Mouse (Mus musculus) lung, postnatal 14 days (tissue): Measurements from ENCODE around the gene Cyba.

ENCODE experiments used
- DNase-seq: peaks from one replicate; pipeline ENCODE4 v3.0.0; 2021

Gene Cyba

DNA sequence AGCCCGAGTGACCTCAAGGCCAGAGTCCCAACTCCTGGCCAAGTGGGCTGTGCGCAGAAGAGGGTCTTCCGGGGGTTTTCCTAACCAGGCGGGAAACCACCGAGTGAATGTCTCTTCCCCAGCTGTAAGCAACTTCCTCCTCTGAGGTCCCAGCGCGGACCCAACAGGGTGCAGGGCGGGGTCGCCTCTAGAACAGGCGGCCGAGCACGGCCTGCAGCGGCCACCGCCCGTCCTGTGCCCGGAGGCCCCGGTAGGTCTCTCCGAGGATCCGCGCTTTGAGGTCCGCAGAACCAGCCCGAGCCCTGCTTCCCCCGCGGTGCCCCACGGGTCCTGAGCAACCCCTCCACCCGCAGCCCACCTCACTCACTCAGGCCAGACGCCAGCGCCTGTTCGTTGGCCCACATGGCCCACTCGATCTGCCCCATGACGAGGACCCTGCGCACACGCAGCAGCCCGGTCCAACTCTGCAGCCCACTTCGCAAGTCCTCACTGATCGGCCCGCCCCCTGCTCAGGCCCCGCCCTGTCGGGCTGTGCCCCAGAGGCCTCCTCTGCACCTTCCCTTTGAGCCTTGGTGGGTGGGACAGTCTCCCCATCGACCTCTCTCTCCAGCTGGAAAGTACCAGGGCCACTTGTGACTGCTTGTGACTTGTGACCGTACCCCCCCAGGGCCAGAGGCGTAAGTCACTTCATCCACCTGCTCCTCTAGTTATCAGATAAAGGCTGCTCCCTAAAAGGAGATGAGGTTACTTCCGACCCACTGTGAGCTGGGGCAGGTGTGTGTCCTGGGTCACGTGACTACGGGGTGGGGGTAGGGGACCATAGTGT is at the start of gene Cyba:
Gene Cyba (minus strand): TSS at position 488 of the 826 bp plus-strand sequence.
- DNase-seq: peak; percentile 86

DNA sequence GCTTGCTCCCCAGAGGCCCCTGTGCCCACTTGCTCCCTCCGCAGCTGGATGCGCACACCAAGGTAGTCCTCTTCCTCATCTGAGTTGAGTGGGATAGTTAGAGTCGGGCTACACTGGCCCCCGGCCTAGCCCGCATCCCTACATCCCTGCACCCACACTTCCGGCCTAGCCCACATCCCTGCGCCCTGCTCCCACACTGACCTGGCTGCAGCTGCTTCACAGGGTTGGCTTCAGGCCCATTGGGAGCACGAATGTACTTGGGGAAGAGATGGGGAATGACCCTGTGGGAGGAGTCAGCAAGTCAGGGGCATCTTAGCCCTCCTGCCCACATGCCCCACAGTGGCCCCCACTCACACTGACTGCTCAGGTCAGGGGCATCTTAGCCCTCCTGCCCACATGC is 49.7 kb upstream of the Cyba start:
- no peak for DNase-seq

DNA sequence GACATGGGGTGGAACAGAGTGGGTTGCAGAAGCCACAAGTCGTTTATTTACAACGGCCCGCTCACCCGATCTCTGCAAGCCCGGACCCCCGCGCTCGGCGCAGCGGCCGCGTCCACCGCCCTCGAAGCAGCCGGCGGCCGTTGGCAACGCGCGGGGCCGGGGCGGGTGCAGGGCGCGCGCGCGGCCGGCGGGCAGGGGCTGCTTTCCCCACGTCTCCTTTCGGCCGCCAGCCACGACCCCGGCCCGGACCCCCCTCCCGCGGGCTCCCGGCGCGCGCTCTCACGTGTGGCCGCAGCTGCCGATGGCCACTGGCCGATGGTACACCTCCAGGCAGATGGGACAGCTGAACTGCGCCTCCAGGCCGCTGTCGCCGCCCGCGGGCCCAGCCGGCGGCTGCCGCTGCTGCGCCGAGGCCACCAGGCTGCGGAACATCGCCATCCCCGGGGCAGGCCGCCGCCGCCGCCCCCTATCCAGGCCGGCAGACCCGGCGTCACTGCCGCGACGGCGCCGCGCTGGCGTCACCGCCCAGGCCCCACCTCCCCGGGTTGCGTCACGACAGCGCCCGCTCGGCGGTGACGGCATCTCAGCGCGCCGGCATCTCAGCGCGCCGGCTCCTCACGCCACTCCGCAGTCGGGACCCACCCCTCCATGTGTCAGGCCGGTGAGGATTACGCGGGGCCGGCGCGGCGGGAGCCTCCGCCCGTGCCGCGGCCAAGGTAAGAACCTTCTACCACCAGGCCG is 43.0 kb upstream of the Cyba start, which contains the start of the genes Rnf166 and Ctu2:
Gene Rnf166 (minus strand): TSS at position 485 of the 741 bp plus-strand sequence.
Gene Ctu2 (plus strand): TSS at position 564 of the 741 bp plus-strand sequence.
- peak; percentile 95 for DNase-seq

DNA sequence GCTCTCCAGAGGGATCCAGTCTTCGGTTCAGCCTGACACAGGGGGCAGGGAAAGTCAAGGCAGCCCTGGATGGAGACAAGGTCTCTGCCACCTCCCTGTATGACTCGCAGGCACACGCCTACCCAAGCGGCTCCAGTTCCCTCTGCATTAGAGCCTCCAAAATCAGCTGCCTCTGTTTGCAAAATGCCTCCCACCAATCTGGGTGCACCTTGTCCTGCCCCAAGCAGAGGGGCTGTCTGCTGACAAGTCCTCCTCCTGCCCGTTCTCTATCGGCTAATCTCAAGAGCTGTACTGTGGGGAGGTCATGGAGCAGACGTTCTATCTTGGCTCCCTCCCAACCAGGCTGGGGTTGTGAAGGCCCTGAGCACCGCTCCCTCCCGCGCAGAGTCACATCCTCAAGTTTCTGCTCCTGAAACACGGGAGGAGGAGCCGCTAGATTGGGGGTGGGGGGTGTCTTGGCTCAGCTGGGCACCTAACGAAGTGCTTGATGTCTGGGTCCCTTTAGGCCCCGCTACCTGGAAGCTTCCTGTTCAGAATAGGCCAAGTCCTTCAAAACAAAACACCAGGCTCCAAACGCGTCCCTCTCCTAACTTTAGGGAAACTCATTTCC is 42.3 kb upstream of the Cyba start:
- peak; percentile 40 for DNase-seq

DNA sequence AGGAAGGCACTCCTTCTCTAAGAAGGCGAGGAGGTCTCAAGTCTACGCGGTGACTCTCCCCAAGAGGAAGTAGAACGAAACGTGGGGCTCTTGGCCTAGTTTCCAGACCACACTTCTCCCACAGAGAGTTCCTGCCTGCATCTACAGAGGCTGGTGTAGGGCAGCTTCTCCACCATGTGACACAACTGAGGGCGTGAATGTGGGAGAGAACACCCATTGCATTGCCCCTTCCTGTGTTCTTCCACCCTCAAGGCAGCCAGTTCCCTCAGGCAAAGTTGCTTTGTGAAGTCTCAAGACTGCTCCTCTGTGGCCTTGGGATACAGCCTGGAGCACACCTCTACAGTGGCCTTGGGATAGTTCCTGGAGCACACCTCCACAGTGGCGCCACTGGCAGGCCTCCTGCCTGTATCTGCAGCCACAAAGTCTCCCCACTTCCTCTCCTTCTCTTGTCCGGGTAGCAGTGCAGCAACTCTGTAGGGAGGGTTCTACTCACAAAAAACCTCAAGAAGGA is 41.2 kb upstream of the Cyba start:
- DNase-seq: no peak

DNA sequence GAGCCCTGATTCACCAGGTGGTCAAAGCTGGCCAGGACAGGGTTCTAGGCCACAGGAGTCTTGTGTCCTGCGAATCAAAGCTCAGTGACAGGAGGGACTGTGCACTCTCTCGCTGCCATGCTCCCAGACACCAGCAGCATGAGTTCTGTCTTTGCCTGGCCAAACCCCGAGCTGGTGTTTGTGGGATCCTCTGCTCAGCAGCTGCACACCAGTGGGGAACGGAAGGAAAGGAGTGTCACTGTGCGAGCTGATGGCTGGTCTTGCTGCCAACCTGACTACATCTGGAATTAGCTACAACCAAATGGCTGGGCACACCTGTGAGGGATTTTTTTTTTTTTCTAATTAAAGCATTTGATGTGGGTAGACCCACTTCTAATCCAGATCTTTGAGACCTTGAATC is 38.0 kb upstream of the Cyba start:
- no peak for DNase-seq

DNA sequence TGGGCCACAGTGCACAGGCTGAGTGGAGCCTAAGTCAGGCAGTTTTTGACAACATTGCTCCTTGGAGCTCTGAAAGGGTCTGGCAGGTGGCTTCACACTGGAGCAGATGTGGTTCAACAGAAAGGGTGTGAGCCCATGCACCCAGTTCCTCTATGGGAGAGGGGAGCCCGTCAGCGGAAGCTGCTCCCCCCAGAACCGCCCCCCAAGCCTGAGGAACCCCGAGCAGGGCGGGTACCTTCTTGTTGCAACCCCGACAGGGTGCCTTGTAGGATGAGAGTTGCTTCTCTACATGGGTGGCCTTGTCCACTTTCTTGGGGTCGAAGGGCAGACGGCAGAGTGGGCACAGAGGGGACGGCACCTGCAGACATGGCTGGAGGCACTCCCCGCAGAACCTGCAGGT is 37.2 kb upstream of the Cyba start:
- no peak for DNase-seq

DNA sequence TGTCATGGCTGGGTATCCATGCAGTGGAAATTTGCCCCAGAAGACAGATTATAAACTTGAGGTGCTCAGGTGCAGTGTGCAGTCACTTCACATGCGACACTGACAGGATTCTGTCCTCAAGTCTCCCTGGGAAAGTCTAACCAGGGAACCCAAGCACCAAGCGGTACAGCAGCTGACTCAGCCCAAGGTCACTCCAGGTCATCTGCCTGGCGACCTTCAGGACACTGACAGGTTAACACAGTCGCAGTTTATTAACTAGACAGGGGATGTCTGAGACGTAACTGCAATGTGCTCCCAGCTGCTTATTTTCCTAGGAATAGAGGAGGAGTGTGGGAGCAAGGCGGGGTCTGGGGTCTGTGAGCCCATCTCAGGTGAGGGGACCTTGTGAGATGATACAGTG is 36.7 kb upstream of the Cyba start:
- DNase-seq: no peak

DNA sequence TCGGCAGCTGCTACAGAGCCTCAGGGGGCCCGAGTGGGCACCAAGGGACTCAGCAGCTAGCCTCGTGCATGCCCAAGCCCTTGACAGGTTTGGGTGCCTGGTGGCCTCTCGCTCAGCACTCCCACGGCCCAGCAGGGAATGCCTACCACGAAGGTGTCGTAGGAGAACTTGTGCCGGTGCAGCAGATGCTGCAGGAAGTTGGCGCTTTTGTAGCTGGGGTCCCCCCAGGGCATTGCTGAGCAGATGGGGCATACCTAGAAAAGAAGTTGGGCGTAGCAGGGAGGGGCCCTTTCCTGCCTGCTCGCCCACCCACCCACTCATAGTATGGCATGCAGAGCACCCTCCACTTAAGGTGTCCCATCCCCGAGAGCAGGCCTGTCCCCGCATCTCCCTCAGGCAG is 35.1 kb upstream of the Cyba start:
- no peak for DNase-seq

DNA sequence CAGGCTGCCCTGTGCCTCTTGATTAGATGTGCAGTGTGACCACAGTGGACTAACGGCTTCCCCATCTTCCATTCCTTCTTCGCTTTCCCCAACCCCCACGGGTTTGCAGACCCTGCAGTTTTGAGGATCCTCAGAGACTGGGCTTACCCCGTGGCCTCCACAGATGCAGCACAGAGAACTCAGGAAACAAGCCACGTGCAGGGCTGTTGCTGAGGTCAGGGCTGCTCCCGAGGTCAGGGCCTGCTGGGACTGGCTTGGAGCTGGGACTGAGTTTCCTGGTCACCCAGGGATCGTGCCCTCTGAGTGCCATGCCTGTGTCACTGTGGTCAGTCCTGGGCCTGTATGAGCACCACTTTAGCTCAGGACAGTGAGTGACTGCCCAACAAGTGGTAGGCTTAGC is 32.3 kb upstream of the Cyba start:
- no peak for DNase-seq

DNA sequence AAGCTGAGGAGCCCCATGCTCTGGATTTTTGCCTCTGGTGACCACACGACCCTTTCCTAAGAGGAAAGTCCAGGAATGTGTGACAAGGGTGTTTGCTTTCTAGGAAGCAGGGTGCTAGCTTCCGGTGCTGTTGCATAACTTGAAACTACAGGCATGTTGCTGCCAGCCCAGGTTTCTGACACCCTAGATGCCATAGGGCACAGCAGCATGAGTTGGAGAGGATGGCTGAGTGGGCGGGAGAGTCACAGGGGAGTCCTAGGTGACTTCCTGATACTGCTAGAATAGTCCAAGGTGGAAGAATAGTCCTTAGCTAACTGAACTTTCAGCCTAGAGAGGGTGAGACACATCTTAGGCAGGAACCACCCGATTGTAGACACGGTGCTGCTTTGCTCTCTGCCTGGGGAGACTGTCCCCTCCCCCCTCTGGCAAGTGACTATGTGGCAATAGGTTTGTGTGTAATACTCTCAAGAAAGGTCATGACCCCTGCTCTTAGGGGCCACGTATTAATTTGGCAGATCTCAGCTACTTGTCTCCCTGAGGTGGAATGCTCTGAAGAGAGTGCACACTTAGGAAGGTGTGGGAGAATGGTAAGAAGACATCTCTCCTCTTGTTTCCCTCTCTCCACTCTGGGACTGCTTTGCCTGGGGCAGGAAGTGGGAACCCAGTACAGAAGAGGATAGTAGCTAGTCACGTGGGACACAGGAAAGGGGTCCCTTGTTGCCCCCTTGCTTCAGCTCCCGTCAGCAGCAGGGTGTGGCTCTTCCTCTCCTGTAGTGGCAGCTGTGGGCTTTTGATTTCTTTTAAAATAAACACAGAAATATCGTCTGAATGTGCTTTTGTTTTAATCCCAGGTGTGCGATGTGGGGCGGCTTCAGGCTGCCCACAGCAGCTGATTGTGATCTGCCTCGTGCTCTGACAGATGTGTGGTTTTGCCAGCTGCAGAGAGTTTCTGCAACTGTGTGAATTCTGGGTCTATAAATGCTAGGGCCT is 31.2 kb upstream of the Cyba start:
- DNase-seq: peak; percentile 32

DNA sequence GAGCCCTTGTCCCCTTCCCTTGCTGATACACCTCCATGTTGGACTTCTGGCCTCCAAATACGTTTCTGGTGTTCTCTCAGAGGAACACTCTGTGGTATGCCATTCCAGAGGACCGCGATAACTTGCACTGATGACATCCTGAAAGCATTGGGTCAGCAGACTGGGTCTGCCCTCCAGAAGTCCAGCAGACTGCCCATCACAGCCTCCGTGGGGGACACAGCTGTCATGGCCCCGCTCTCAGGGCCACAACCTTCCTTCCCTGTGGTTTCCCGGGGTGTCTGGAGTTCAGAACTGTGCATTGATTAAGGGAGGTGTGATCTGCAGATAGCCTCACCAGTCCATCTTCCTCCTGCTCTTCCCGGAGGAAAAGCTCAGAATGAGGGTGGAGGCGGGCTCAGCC is 29.8 kb upstream of the Cyba start:
- DNase-seq: no peak

DNA sequence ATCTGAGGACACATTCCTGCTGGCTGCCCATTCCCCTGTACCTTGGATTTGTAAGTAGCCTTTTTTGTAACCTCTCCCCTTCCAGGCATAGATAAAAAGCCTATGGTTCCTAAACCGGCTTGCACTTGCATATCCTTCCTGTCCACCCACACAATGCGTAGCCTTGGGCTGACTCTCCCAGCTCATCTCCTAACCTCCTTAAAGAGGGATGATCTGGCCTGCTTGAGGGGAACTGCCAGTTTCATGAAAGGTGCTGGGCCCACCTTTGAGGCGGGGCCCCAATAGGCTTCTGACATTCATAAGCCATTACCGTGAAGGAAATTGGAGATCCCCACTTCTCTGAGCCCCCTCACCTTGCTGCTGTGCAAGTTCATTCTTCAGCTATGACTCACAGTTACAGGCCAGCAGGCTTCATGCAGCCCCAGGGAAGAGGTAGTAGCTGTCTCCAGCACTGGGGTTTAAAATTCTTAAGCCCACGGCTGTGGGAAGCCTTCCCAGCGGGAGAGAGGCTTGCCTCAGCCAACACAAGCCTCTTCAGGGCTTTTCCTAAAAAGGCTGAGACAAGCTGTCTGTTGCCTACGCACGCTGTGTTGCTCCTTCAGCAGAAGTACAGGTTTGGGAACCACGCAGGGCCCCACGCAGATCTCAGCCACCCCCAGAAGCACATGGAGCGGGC is 28.9 kb upstream of the Cyba start:
- no peak for DNase-seq

DNA sequence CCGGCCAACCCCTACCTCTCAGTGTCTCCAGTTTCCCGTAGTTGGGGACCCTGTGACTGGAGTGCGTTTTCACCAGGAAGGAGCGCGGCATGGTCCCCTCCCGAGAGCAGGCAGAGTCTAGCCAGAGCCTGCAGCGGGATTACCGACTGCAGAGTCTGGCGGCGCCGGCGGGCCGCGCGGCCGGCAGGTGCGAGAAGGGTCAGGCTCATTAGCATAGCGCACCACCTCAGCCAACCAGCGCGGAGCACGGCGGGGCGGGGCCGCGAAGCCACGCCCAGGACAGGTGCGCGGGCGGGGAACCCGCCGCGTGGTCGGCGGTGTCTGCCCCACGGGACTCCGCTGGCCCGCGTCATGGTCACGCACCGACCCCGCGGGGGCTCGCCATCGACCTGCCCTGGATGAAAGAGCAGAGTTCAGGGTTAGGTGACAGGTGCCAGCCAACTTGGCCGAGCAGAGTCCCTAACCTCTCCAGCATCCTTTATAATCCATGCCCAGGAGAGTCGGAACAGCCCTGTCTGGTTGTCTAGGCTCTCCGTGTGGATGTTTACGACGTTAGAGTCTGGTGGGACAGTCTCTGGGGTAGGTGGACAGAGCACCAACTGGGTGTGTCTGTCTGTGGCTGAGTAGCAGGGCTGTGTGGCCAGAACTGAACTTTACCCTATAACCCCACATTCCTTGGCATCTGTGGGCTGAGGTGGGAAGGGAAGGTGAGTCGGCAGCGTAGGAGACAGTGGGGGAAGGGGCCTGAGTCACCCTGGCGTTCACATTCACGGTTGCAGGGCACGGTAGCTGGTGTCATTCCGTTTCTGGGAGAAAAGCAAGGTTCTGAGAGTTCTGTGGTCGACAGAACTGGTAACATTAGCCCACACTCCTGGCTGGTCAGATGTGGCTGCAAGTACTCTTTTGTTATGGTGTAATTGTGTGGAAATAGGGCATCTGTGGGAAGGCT is 28.1 kb upstream of the Cyba start, which contains the start of gene Snai3:
Gene Snai3 (minus strand): TSS at position 210 of the 949 bp plus-strand sequence.
- DNase-seq: peak; percentile 68

DNA sequence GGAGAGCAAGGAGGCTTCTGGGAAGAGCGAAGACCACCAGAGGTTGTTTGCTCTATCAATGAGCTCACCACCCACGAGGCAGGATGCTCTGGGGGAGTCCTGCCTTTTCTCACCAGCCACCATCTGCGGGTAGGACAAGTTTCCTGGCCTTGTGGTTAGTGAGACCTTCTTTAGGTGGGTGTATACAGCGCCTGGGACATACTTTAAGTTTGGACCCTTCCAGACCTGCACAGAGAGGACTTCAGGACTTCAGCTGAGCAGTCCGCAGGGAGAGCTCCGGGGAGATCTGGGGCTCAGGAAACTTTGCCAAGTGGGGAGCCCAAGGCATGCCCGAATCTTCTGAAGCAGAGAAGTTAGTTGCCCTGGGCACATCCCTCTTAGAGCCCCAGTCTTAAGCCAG is 27.3 kb upstream of the Cyba start:
- no peak for DNase-seq

DNA sequence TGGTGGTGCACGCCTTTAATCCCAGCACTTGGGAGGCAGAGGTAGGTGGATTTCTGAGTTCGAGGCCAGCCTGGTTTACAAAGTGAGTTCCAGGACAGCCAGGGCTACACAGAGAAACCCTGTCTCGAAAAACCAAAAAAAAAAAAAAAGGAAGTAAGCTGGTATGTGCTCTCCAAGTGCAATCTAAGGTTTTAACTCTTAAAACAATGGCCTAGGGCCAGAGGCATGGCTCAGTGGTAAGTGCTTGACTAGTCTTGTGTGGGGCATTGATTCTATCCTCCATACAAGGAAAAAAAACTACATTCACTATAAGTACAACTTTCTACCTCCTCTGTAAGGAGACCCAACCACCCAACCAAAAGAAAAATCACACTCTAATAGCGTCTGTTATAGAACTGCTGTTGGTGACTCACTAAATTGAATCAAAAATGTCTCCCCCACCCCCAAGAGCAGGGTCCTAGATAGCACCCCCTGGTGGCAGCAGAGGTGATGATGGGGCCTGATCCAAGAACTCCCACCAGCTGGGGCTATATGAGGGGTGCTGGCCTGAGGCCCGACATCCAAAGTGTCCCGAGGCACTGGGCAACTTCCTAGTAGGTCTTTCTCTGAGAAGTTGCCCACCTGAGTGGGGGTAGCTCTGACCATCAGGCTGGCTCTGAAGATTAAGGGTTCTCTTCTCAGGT is 26.6 kb upstream of the Cyba start:
- peak; percentile 37 for DNase-seq

DNA sequence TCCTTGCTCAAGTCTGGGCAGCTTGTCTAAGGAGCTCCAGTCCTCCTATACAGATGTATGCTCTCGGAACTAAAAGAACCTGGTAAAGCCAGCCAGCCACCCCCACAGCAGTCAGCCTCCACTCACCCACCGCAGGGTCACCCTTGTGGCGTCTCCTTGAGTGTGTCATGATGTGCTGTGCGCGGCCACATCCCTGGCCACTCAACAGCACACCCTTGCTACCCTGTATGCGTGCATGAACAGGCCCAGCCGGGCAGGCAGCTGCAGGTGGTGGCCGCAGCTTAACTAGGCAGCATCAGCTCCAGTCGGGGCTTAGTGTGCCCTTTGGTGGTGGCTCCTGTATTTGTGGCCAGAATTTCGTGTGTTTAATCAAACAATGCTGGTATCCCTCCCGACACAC is 24.4 kb upstream of the Cyba start:
- no peak for DNase-seq

DNA sequence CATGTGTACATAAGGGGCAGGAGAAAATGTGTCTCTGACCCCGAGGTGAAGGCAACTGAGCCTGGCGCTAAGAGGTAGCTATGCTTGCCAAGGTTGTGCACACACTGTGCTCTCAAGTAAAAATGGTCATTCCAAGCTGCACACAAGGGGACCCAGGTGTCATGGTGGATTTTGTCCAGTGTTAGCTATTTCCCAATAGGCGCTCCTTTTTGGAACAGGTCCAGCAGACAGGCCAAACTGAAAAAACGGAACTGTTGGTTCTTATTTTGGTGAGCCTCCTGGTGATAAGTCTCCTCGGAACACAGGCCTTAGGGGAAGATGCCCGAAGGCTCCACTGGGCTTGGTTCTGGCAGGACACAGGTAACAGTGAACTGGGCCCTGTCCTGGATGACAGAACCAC is 21.7 kb upstream of the Cyba start:
- DNase-seq: no peak

DNA sequence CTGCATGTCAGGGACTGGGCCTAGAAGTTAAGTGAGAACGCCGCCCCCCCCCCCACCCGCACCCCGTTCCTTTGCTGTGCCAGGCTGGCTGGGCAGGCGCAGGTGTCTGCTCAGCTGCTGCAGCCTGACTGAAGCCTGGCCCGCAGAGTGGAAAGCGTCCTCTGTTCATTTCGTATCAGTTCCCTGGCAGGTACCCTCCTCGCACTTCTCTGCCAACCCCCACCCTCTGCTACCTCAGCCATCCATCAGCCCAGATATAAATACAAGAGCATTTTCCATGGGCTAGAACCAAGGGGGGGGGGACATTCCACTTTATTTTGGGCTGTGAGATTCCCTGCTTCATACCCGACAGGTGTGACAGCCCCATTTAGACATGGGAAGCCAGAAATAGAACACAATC is 19.4 kb upstream of the Cyba start:
- DNase-seq: no peak
